Mouse (Mus musculus): ENCODE results near the gene Syf2.

Syf2 gene

GRCm38 (mm10) chr4:134968605-134968976 lies 37.9 kb downstream of the Syf2 start:
- DNase-seq (ENCODE audit: low read depth, low spot score): no peak

GRCm38 (mm10) chr4:134975261-134975928 lies 44.7 kb downstream of the Syf2 start:
- DNase-seq (ENCODE audit: low read depth, low spot score): no peak

GRCm38 (mm10) chr4:134975929-134976308 lies 45.2 kb downstream of the Syf2 start:
- no peak for DNase-seq (ENCODE audit: low read depth, low spot score)

- DNase-seq (ENCODE audit: low read depth, low spot score): no peak
These were observed 48.2 kb downstream of the Syf2 start for GRCm38 (mm10) chr4:134978930-134979329.

- DNase-seq (ENCODE audit: low read depth, low spot score): no peak
These were observed 51.3 kb downstream of the Syf2 start for GRCm38 (mm10) chr4:134981959-134982431.

- no peak for DNase-seq (ENCODE audit: low read depth, low spot score)
These were observed 52.4 kb downstream of the Syf2 start for GRCm38 (mm10) chr4:134983136-134983535.

GRCm38 (mm10) chr4:134984555-134984954 lies 53.9 kb downstream of the Syf2 start:
- DNase-seq (ENCODE audit: low read depth, low spot score): no peak

GRCm38 (mm10) chr4:134985626-134986335 lies 55.1 kb downstream of the Syf2 start:
- no peak for DNase-seq (ENCODE audit: low read depth, low spot score)

GRCm38 (mm10) chr4:134986336-134986635 lies 55.6 kb downstream of the Syf2 start:
- no peak for DNase-seq (ENCODE audit: low read depth, low spot score)

GRCm38 (mm10) chr4:134986963-134987362 lies 56.3 kb downstream of the Syf2 start:
- no peak for DNase-seq (ENCODE audit: low read depth, low spot score)

All from retina, postnatal 7 days (tissue).